Mouse (Mus musculus) C2C12 (cell line): ENCODE results near the gene Ano6. TPM values are rescaled to one million over a fixed set of nuclear protein-coding genes. Genes with fewer than 3 reads are reported as not detected.

Experiments
- H3K27me3 ChIP-seq: one replicate; pipeline ENCODE4 v1.6.1; 2011; ENCODE audit not compliant: control insufficient read depth, insufficient read depth, insufficient read length
- H3K36me3 ChIP-seq: one replicate; pipeline ENCODE4 v1.6.1; 2011; ENCODE audit not compliant: control insufficient read depth, insufficient read depth
- H3K4me3 ChIP-seq: one replicate; pipeline ENCODE4 v1.5.1; 2011; ENCODE audit warnings: mild to moderate bottlenecking, control low read depth; ENCODE audit not compliant: poor library complexity, insufficient read depth, severe bottlenecking
- H3K79me2 ChIP-seq: one replicate; pipeline ENCODE4 v1.6.1; 2011; ENCODE audit not compliant: control insufficient read depth, insufficient read depth
- H3K79me3 ChIP-seq: one replicate; pipeline ENCODE4 v1.6.1; 2011; ENCODE audit warnings: low read depth, control low read depth
- H3ac ChIP-seq: one replicate; pipeline ENCODE3; 2011; ENCODE audit warnings: low read depth; ENCODE audit not compliant: control insufficient read depth, insufficient read length
- CEBPB ChIP-seq: IDR thresholded peaks from one replicate; pipeline ENCODE4 v1.6.1; 2011; ENCODE audit warnings: low read depth, mild to moderate bottlenecking, control low read depth, moderate library complexity
- CTCF ChIP-seq: IDR thresholded peaks from one replicate; pipeline ENCODE4 v1.5.1; 2011; ENCODE audit not compliant: control insufficient read depth, insufficient read depth, insufficient read length
- FOSL1 ChIP-seq: IDR thresholded peaks from one replicate; pipeline ENCODE4 v1.8.0; 2011; ENCODE audit warnings: mild to moderate bottlenecking, low read length; ENCODE audit not compliant: poor library complexity, insufficient read depth, severe bottlenecking
- MAX ChIP-seq: IDR thresholded peaks from one replicate; pipeline ENCODE4 v1.6.1; 2011; ENCODE audit warnings: mild to moderate bottlenecking, control low read depth
- MYOD1 ChIP-seq: IDR thresholded peaks from one replicate; pipeline ENCODE4 v1.6.1; 2011; ENCODE audit warnings: low read depth; ENCODE audit not compliant: control insufficient read depth, insufficient read length
- MYOG ChIP-seq: IDR thresholded peaks from one replicate; pipeline ENCODE4 v1.6.1; 2011; ENCODE audit not compliant: control insufficient read depth, insufficient read length; ENCODE audit errors: extremely low read depth
- USF1 ChIP-seq: IDR thresholded peaks from one replicate; pipeline ENCODE4 v1.6.1; 2011; ENCODE audit warnings: low read depth, mild to moderate bottlenecking, control low read depth, moderate library complexity
- polyA plus RNA-seq: library from polyadenylated mRNA; unstranded; fragments of >200 nt; fragmentation: generic; extraction: Trizol; gene quantifications from one replicate; pipeline ENCODE4 v1.2.1, GENCODE M21; 2012; ENCODE audit warnings: missing spikeins

The Ano6 gene
- polyA plus RNA-seq, 1 experiment = 73.2 TPM

GRCm38 (mm10) chr15:95980641-95981040, 190.0 kb downstream of the Ano6 start:
- no peaks in the 10 kb centered on the region for H3K27me3 ChIP-seq
- H3K79me3 ChIP-seq = no peaks in the 10 kb centered on the region
- peaks cover 2% of the 10 kb centered on the region for H3K36me3 ChIP-seq
- H3K79me2 ChIP-seq = no peaks in the 10 kb centered on the region
- H3K4me3 ChIP-seq = no peak overlapping the region
- TF ChIP-seq USF1 (no peak), MYOD1 (no peak), FOSL1 (no peak), MAX (no peak), CTCF (no peak), MYOG (no peak), CEBPB (no peak)
- H3ac ChIP-seq = no peak overlapping the region

- no peaks in the 10 kb centered on the region for H3K79me2 ChIP-seq
- no peak for TF ChIP-seq USF1
- H3K4me3 ChIP-seq = no peak overlapping the region
- H3ac ChIP-seq = no peak overlapping the region
- H3K79me3 ChIP-seq = no peaks in the 10 kb centered on the region
- H3K27me3 ChIP-seq = no peaks in the 10 kb centered on the region
- no peaks in the 10 kb centered on the region for H3K36me3 ChIP-seq
These were observed 197.3 kb downstream of the Ano6 start for GRCm38 (mm10) chr15:95987916-95988315.

DNA sequence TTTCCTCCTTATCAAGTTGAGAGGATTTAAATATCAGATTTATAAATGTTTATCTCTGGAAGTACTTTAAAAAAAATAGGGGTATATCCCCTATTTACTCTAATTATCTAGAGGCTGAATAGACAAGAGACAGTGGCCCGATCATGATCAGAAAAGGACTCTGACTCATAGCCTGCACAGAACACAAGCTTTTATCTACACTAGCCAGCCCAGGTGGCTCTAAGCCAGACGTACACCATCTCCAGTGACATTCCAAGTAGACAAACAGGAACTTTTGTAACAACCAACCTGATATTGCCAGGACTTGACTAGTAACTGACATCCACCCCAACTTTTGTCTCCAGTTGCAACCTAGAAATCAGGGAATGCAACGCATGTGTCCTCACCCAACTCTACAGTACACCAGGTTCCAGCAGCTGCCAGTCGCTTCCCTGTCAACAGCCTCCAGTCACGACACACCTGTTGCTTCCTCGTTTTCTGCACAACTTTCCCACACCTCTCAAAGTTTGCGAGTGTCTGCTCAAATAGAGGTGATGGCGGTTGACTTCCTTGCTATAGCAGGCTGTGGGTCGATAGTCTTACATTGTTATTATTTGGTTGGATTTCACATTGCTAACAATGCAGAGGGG, 199.0 kb downstream of the Ano6 start:
- H3K79me3 ChIP-seq = no peaks in the 10 kb centered on the region
- H3K4me3 ChIP-seq = no peak overlapping the region
- TF ChIP-seq USF1 = no peak
- no peak for TF ChIP-seq FOSL1
- no peak for TF ChIP-seq CEBPB
- TF ChIP-seq MYOD1 = peak; percentile 79
- TF ChIP-seq MAX = no peak
- TF ChIP-seq CTCF = no peak
- no peaks in the 10 kb centered on the region for H3K36me3 ChIP-seq
- H3K27me3 ChIP-seq = no peaks in the 10 kb centered on the region
- no peaks in the 10 kb centered on the region for H3K79me2 ChIP-seq
- no peak overlapping the region for H3ac ChIP-seq

- Histone ChIP-seq H3K4me3 (no peak overlapping the region), H3ac (no peak overlapping the region), H3K79me2 (no peaks in the 10 kb centered on the region), H3K79me3 (no peaks in the 10 kb centered on the region), H3K27me3 (no peaks in the 10 kb centered on the region), H3K36me3 (no peaks in the 10 kb centered on the region)
- peak; percentile 17 for TF ChIP-seq USF1
- peak; percentile 71 for TF ChIP-seq MAX
- no peak for TF ChIP-seq CTCF
- TF ChIP-seq CEBPB = no peak
- TF ChIP-seq MYOD1 = peak; percentile 27
- no peak for TF ChIP-seq FOSL1
These were observed 212.4 kb downstream of the Ano6 start for GRCm38 (mm10) chr15:96002958-96003601.

GRCm38 (mm10) chr15:96011640-96012390, 221.2 kb downstream of the Ano6 start:
- Histone ChIP-seq H3K79me2 (no peaks in the 10 kb centered on the region), H3K4me3 (no peak overlapping the region), H3K79me3 (no peaks in the 10 kb centered on the region), H3K36me3 (no peaks in the 10 kb centered on the region), H3ac (no peak overlapping the region), H3K27me3 (no peaks in the 10 kb centered on the region)
- TF ChIP-seq FOSL1 = no peak
- no peak for TF ChIP-seq USF1
- TF ChIP-seq CTCF = no peak
- no peak for TF ChIP-seq CEBPB
- no peak for TF ChIP-seq MYOD1
- no peak for TF ChIP-seq MAX
- TF ChIP-seq MYOG = no peak

GRCm38 (mm10) chr15:96012391-96012775, 221.7 kb downstream of the Ano6 start:
- Histone ChIP-seq H3K79me2 (no peaks in the 10 kb centered on the region), H3K4me3 (no peak overlapping the region), H3K36me3 (no peaks in the 10 kb centered on the region), H3K79me3 (no peaks in the 10 kb centered on the region), H3ac (no peak overlapping the region), H3K27me3 (no peaks in the 10 kb centered on the region)
- no peak for TF ChIP-seq USF1
- TF ChIP-seq MYOG = no peak
- no peak for TF ChIP-seq MYOD1
- no peak for TF ChIP-seq CEBPB
- no peak for TF ChIP-seq CTCF
- TF ChIP-seq MAX = no peak
- TF ChIP-seq FOSL1 = no peak
